Mouse (Mus musculus) gastrocnemius, adult 8-10 months (tissue): ENCODE measurements at regions not wholly inside any gene's neighbourhood (a gene's known extent, or its start where the extent isn't known, plus 50 kb on each side); places are given as distances from the start of the nearest gene placed in this dataset.
"Not testable (repeated sequence)": the region's sequence is repeated elsewhere in the genome, so short reads cannot be mapped to it uniquely, and the experiment has no call there.

ENCODE experiments used
- DNase-seq, 2 experiments: peaks; one replicate each; pipeline ENCODE4 v3.0.0; 2022; ENCODE audit warnings: low spot score in 2 of 2

DNA sequence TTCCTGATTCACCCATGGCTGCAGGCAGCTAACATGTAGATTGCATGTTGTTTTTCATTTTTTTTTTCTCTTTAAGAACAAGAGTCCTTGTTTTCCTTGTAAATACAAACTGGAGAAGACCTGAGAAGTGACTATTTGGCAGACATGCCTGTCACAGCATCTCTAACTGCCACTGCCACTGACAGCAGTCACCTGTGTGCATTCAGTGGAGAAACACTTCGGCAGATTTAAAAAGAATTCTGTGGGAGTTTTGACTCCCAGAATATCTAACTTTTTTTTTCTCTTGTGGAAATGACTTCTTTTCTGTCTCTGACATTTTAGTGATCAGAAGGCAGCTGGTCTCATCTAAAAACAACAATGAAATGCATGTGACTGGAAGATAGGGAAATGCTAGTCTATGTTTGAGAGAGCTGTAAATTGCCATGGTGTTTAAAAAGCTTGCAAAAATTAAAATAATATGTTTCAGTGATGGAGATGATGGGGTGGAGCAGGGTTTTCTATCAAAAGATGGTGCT, 526.0 kb upstream of the Agtr1b start:
- DNase-seq, result no peak

DNA sequence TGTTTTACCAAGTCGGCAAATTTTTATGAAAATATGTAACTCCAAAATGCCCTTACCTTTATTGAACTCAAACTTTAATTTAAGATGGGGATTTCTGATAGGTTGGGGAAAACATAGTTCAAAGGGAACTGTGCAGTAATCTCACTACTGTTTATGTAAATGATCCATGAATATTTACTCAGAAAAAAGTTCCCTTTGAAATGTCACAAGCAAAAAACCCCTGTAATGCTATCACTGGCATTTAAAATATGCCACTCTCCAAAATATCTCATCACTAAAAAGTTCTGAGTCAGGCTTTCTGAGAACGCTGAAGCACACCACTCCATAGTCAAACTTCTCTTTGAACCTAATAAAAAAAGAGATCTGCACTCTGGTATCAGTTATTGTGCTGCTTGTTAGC, 497.3 kb upstream of the Agtr1b start:
- no peak for DNase-seq

DNA sequence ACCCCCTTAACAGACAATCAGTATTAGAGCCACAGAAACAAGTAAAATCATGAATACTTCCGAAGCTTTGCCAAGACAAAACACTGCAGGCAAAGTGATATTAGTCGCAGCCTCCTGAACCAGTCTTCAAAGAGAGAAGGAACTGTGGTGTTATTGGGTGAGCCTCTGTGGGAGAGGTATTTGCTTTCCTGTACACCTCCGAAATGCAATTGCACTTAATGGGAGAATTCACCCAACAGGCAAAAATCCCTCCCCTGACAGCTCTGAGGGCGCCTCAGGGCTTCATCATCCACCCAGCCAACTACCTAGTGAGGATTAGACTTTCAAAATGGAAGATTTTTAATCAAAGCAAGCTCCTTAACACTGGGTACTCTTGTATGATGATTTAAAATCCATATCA, 464.1 kb upstream of the Agtr1b start:
- DNase-seq, result no peak

DNA sequence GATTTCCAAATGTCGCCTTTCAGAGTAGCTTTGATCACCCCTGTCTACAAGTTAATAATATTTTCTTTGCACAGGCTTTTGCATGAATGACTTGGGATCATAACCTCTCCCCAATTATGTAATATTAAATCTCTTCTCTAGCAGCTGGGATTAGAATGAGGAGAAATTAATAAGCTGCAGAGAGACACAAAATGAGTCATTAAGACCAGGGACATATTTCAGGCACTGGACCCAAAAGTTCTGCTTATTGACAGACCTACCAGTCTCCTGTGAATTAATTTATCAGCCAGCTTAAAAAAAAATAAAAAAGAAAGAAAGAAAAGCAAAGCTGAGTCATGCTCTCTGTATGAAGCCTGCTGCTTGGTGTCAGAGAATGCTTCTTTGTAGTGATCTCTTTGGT, 462.4 kb upstream of the Agtr1b start:
- no peak for DNase-seq

DNA sequence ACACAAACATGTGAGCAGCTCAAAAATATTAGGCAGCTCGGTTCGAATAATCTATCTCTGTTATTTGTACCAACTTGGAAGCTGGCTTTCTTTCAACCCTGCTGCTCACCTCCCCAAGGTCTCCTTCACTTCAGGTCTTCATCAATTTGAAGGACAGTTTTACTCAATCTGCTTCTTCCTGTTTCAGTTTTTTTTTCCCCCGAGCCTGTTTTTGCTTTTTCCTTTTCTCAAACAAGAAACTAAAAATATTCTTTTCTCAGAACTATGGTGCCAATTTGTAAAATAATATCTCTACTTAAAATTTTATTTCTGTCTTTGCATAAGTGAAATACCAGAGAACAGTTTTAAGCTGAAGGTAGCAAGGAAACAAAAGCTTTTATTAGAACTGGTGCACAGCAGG, 461.8 kb upstream of the Agtr1b start:
- no peak for DNase-seq

DNA sequence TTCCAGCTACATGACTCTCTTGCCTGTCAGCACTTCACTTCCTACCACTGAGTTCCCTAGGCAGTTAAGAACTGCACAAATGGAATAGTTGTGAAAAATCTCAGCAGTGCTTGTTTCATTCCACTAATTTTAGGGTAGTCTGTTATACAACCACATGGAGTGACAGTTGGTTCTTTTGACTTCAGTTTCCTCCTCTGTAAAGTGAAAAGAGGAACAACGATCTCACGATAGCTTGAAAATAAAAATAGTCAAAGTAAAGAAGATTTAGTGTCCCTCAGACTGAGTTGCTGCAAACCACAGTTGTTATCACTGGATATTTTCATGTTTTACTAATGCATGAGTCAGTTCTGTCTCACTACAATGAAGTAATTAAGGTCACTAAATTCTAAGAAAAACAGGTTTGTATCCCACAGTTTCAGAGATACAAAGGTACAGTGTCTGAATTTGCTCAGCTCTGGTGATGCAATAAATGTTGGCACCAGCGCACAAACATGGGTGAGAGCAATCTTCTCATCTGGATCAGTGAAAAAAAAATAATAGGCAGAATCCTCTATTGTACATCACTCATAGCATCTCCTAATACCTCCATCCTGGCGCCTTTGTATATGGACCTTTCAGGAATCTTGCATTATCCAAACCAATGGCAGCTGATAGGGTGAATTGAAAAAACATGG, 458.8 kb upstream of the Agtr1b start:
- no peak for DNase-seq

DNA sequence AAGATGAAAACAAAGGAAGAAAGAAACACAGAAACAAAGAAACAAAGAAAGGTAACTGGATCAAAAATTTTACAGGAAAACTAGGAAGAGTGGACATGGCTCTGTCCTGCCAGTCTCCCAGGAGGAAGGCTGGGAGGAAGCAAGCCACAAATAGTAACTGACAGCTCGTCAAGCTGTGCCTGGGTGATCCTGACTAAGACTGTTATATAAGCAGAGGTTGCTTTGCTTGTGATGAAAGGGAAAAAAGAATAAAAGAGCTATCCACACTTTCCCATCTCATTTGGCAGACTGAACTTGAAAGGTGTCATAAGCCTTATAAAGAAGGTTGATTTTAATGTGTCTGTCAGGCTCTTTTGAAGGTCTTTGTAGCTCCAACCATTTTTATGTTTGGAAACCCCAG, 455.2 kb upstream of the Agtr1b start:
- peak in 1 of 2 experiments; percentile 32 for DNase-seq

DNA sequence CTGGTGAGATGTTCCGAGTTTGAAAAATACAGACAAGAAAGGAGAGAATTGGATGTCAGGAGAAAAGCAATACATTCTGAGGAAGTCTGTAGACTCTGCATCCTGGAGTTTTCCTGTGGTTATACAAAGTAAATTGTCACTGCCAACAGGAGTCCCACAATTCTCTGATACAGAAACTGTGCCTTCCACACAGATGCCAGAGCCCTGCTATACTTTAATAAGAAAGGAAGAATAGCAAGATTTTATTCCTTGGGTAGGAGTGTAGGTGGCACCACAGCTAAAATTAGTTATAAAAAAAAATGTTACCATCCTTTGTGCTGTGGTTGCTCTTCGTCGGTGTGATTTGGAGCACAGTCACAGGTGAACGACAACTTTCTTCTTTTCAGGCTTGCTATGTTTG, 454.7 kb upstream of the Agtr1b start:
- DNase-seq, result no peak

DNA sequence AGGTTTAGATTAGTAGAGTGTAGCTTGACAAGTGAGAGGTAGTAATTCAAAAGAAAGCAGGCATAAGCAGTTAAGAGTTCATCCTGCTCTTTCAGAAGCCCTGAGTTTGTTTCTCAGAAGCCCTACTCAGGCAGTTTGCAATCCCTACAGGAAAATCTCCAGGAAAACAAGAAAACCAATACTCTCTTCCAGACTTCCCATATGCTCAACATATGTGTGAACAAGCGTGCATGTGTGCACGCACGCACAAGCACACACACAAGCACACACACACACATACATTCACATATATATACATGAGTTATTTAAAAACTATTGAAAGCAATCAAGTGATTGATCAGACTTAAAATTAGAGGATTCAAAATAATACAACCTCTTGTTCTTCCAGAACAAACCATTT, 453.1 kb upstream of the Agtr1b start:
- DNase-seq, result no peak

DNA sequence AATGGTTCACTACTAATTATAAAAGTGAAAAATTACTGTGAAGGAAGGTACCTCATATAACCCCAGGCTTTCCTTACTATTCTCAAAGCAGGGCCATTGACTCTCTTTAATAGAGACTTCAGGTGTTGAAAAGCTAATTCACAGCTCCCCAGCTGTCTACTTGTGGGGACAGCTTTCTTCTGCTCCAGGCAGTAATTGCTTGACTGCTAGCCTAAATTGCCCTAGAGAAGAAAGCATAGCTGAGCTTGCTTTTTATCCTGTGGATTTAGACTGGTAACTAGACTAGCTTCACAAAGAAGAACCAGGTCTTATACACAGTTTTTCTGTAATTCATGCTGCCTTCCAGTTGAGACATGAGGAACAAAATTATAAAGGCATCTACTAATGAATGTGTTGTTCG, 452.6 kb upstream of the Agtr1b start:
- DNase-seq, result no peak

DNA sequence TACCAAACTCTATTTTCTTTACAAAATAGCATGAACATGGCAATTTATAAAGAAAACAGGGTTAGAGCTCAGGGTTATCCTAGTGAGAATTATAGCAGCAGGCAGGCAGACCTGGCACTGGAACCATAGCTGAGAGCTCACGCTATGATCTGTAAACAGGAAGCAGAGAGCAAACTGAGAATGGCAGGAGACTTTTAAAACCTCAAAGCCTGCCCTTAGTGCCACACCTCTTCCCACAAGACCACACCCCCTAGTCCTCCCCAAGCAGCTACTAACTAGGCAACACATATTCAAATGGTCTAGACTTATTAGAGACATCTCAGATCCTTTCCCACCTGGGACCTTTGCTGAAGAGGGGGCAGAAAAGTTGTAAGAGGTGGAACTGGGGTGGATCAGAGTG, 449.6 kb upstream of the Agtr1b start:
- DNase-seq, result no peak

DNA sequence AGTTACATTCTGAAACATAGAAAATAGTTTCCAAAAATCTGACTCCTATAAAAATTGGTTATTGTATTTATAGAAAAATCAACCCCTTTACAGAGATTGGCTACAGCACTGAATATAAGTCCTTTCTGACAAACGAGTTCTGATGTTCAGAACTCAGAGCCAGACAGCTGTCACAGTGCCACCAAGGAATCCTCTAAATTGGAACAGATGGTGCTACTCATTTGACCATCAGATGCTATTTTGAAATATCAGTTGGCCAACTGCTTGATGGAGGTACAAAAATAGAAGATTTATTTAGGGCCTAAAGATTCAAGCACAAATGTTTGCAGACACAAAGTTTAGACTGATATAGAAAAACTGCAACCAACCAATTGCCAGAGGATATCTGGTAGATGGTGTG, 427.3 kb upstream of the Agtr1b start:
- DNase-seq, result peak; percentile 11 to 32

DNA sequence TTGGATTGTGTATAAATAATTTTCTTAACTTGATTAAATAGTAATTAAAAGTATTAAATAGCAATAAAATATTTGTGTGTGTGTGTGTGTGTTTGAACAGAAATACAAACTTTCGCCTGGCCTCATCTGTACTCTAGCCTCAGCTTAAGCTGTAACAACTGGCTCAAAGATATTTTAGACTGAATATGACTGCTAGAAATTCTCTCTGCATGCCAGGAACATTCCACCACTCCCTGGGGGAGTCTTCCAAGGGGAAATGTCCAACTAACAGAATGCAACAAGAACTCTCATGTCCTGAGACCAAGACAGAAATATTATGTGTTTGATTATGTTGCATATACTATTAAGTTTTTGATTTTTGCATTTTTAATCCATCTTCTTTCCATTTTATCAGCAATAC, 425.5 kb upstream of the Agtr1b start:
- peak; percentile 48 to 52 for DNase-seq

DNA sequence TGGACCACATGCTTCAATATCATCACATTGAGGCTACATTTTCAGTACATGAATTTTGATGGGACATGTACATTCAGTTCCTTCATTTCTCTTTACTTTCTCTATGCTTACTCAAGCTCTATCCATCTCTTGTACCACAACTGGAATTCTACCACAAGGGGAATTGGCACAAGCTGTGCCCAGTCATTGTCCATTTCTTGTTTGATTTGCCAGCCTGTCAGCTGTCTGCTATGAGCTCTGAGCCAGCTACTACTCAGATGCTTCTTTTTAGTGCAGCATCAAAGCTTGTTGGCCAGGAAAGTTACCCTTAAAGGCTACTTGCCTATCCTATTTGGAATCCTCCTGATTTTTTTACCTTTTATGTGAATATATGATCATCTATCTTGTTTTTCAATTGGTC, 410.9 kb upstream of the Agtr1b start:
- no peak for DNase-seq

DNA sequence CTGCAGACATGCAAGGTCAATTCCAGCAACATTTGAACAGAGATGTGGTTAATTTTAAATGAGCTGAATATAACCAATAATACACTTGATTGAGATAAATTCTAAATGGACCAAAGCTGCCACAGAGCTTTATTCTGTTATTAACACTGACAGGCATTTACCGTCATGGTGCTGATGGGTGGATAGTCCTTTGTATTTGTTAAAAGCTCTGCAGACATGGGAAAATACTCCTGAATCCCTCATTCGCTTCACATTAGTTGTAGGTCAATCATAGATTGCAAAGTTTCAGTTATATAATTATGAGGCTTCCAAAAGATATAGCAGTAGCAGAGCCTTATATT, 410.0 kb upstream of the Agtr1b start:
- DNase-seq, result no peak

DNA sequence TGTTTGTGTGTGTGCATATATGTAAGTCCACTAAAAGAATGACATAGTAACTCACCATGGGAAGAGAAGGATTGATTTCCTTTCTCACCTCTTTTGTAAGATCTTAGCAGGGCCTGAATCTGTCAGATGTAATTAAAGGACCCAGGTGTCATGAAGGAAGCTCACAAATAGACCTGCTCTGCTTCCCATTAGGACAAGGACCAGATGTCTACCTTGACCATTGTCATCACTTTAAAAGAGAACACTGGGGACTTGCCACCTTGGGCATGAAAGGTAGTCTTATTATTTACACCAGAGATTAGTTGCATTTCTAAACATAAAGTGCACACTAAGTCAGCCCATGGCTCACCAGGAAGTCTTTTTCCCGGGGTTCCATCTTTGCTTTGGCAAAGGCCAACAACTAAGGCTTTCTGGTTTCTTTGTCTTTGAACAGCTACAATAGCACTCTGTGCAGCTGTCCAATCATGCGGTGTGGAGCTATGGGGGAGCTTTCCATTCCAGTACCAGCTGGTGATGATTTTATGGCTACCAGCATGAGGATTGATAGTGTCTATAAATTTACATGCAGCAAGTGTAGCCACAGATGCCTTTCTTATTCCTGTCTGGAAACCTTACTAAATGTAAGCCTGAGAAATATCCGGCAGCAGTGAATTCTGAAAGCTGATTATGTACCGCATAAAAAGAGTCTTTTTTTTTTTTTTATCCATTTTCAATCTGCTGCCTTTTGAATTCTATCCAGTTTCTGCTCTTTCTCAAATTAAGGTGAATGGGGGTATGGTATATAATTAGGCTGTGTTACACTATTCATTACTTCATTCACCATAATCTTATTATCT, 409.4 kb upstream of the Agtr1b start:
- no peak for DNase-seq

DNA sequence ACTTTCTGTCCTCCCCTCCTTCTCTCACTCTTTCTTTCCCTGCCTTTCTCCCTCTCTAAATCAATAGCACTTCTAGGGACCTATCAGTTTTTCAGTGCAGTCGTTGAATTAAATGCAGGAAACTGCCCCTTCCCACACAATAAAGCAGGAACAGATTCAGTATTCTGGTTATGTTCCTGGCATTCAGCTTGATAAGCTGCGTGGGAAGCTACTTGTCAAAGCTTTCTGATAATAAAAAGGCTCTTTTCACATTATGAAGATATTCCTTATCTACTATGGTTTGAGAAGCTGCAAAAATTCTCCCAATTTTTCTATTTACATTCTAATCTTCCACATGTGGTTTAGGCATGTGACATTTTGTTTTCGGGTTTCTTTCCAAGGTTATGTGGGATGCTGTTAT, 367.3 kb upstream of the Agtr1b start:
- DNase-seq, result no peak

DNA sequence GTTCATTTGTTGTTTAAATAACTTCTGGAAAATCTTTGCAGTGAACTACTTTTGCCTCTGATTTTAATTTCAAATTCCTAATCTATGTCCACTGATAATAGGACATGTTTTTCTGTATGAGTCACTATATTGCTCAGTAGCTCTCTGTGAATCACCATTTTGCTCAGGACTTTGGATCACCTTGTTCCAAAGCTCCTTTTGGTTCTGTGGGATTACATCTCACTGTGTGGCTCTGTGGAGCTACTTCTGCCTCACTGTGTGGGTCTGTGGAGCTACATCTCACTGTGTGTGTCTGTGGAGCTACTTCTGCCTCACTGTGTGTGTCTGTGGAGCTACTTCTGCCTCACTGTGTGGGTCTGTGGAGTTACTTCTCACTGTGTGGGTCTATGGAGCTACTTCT, 365.0 kb upstream of the Agtr1b start:
- DNase-seq, result no peak

DNA sequence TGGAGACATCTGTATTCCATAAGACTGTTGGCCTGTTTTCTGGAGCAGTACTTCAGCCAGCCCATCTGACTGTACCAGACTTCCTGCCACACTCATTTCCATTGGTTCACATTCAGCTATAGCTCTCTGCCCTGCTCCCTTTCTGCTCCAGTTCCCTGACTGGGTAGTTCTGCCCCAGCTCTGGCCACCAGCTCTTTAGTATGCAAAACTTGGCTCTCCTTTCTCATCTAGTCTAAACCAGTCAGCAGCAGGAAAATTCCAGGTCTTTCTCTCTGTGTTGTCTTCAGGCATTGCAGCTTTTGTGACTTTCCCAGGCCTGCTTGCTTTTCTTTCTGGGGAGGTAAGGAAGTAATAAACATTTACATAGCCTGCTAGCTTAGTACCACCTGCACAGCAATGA, 363.5 kb upstream of the Agtr1b start:
- no peak for DNase-seq

DNA sequence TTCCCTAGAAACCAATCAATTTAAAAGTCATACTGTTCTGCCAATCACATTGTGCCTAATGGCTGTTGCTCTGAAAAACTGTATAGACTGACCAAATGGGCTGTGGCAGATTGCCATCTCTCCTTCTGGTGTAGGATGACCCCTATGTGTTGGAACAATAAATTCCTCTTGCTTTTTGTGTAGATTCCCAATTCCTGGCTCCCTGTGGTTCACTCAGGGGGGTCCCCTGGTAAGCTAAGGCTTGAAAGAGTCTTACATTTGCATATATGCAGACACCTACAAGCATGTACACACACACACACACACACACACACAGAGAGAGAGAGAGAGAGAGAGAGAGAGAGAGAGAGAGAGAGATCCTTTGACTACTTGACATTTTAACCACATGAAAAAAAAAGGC, 362.8 kb upstream of the Agtr1b start:
- not testable (repeated sequence) for DNase-seq

DNA sequence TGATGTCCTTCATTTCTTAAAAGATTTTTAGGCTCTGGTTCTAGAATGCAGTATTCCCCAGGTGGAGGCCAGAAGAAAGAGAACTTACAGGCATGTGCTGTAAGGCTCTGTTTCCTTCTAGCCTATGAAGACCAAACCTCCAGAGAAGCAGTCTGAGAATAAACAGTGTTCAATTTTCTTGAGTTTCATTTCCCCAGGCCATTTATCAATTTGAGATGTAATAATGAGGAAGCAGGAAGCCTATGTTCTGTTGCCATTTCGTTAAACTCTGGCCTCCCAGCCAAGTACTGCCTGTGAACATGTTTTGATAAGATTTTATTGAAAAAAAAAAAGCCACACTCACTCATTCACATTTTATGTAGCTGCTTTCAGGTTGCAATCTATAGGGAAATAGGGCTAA, 347.7 kb upstream of the Agtr1b start:
- DNase-seq, result no peak

DNA sequence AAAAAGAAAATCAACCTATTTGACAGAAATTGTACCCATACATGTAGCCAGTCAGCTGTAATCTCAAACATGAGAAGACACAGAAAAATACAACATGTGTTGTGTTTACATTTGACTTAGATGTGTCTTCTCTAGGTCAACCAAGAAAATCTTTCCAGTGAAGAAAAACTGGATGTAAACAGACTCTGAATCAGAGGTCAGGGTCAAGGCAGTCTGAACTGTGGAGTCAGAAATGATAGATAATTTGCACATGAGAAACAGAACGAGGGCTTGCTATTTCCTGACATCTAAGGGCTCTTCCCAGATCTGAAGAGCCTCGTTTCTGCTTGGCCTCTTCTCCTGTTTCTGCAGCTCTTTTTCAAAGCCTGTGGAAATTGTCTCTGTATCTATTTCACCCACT, 342.7 kb upstream of the Agtr1b start:
- no peak for DNase-seq

DNA sequence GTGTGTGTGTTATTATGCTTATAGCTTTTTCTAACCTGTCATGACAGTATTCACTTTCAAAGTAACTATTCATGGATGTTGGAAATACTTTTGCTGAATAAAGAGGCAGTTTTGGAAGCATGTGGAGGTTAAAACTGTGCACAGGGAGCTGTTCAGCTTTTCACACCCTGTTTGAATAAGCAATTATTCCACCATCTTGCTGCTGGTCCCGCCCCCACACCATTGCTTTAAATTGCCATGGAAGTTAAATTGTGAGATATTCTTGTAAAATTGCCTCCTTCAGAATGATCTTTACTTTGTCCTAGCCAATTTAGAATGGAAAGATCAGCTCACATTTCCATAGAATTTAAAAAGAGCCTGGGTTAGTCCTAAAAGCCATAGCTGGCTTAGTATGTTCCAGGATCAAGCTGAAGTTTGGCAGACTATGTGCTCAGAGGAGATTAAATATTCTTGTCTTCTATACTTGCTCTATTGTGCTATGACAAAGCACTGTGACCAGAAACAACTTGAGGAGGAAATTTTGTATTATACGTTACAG, 328.4 kb upstream of the Agtr1b start:
- DNase-seq, result no peak
